Mouse (Mus musculus): ENCODE results near the gene Dnm1.

The Dnm1 gene

DNA sequence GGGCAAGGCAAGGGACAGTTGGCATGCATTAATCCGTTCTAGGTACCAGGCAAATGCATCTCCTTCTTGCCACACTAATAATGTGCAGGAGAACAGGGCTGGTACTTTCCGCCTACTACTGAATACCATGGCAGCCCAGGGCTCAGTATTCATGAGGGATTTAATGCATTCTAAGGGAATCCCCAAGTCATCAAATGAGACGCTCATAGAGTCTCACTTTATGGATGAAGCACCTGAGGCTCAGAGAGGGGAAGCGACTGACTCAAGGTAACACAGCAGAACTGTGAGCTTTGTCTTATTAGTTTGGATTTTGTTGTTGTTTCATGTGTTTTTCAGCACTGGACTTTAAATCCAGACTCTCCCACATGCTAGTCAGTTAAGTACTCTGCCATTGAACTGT lies 11.1 kb downstream of the Dnm1 start:
- no peak for ATAC-seq (ENCODE audit: insufficient number of reproducible peaks, low FRiP score, low TSS enrichment)

- no peak for ATAC-seq (ENCODE audit: insufficient number of reproducible peaks, low FRiP score, low TSS enrichment)
Measured at GRCm38 (mm10) chr2:32341634-32341939, 11.6 kb downstream of the Dnm1 start.

DNA sequence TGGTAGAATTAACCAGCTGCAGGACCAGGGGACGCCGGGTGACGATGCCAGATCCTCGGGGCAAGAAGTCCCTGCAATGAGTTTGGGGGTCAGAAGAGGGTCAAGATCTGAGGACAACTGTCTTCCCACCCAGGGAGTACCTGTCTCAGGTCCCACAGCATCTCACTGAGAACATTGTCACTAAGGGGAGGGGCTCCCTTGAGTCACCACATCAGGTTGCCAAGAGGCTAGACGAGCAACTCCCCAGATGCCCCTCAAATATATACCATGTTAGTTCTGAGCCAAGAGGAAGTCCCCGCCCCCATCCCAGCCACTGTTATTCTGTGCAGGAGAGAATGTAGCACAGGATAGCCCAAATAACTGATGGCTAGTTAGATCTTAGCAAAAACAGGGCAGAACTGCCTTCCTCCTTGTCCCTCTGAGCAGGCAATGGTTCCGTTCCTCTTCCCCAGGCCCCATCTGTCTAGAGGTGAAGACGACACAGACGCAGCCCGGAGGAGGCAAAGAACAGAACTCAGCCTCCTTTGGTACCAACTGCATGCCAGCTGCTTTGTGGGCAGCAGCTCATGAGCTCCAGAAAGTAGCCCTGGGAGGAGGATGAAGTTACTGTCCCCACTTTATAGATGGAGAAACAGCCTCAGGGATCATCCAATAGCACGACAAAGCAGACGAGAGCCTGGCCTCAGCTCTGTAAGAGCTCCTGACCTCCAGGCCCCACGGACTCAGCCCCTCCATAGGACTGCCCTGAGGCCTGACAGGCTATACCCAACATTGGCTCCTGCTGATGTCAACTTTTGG lies 12.1 kb downstream of the Dnm1 start:
- ATAC-seq (ENCODE audit: insufficient number of reproducible peaks, low FRiP score, low TSS enrichment) = no peak

DNA sequence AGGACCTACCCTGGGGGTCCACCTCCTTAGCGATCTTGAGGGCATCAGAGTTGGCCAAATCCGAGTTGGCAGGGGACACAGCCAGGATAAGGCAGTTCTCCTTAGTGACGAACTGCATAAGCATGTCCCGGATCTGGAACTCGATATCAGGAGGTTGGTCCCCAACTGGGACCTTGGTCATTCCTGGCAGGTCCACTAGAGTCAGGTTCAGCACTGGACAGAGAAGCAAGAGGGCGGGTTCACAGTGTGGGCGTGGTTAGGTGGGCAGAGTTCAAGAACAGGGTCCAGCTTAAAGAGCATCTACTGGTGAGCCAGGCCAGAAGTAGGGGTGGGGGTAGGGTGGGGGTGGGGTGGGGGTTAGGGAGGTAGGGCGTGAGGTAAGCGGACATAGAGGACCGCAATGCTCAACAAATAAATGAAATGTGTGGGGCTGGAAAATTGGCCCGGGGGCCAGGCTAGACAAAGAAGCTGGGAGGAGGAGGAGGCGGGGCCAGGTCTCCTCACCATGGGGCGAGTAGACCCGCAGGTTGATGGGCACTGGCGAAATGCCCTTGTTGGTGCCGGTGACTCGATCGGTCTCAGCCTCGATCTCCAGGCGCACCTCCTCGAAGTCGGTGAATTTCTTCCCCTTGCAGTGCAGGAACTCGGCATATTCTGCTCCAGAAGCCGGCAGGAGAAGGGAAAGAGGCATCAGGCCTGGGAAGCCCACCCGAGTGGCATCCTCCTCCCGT lies 13.1 kb downstream of the Dnm1 start:
- no peak for ATAC-seq (ENCODE audit: insufficient number of reproducible peaks, low FRiP score, low TSS enrichment)

DNA sequence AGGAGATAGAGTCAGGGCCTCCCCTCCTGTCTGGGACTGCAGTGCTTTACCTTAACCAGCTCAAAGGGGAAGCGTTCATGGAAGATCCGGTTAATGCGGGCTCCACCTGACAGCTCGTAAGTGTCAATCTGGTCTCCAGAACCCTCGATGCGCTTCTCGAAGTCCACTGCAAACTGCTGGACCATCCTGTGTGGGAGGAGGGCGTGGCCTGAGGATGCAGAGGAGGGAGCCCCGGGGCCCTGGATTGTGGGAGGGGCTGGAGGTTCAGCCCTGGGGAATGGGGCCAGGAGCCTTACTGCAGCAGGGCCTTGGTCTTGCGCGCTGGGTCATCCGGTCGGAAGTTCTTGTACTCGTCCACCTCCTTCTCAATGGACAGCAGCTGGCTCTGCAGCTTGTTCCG lies 17.2 kb downstream of the Dnm1 start:
- ATAC-seq (ENCODE audit: insufficient number of reproducible peaks, low FRiP score, low TSS enrichment) = no peak

DNA sequence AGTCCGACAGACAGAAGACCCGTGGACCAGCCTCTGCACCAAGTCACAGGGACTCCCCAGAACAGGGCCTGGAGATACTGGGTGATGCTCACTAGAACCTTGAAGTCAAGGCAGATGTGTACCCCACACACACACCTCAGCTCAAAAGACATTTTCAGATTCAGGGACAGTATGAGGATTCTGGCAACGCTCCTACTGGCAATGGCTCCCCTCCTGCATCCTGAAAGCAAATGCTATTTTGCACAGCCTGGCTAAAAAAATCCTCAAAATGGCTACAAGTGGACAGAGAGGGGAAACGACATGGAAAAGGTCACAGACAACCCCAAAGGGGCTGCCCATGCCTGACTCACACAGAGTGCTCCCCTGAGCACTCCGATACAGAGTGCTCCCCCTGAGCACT lies 21.0 kb downstream of the Dnm1 start:
- no peak for ATAC-seq (ENCODE audit: insufficient number of reproducible peaks, low FRiP score, low TSS enrichment)

DNA sequence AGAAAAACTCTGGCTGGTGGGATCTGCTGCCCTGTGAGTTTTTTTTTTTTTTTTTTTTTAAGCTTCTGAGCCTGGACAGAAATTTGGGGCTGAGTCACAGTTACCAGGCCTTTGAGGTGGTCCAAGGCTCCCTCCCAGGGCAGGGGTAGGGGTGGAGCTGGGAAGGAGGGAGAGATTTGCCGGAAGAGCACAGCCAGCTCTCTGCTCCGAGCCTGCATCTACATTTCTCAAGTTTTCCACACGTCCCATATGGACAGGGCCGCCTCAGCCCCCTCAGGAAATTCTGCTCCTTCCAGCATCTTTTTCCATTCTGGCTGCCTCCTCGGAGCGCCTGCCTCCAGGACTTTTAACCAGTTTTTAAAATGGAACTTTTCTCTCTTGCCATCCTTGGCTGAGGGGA lies 23.6 kb downstream of the Dnm1 start:
- no peak for ATAC-seq (ENCODE audit: insufficient number of reproducible peaks, low FRiP score, low TSS enrichment)

- ATAC-seq (ENCODE audit: insufficient number of reproducible peaks, low FRiP score, low TSS enrichment) = no peak
Measured at GRCm38 (mm10) chr2:32328911-32329460, 24.2 kb downstream of the Dnm1 start.

- no peak for ATAC-seq (ENCODE audit: insufficient number of reproducible peaks, low FRiP score, low TSS enrichment)
Measured at GRCm38 (mm10) chr2:32327200-32327599, 25.9 kb downstream of the Dnm1 start.

- no peak for ATAC-seq (ENCODE audit: insufficient number of reproducible peaks, low FRiP score, low TSS enrichment)
Measured at GRCm38 (mm10) chr2:32325342-32325741, 27.8 kb downstream of the Dnm1 start.

- no peak for ATAC-seq (ENCODE audit: insufficient number of reproducible peaks, low FRiP score, low TSS enrichment)
Measured at GRCm38 (mm10) chr2:32324322-32324721, 28.8 kb downstream of the Dnm1 start.

DNA sequence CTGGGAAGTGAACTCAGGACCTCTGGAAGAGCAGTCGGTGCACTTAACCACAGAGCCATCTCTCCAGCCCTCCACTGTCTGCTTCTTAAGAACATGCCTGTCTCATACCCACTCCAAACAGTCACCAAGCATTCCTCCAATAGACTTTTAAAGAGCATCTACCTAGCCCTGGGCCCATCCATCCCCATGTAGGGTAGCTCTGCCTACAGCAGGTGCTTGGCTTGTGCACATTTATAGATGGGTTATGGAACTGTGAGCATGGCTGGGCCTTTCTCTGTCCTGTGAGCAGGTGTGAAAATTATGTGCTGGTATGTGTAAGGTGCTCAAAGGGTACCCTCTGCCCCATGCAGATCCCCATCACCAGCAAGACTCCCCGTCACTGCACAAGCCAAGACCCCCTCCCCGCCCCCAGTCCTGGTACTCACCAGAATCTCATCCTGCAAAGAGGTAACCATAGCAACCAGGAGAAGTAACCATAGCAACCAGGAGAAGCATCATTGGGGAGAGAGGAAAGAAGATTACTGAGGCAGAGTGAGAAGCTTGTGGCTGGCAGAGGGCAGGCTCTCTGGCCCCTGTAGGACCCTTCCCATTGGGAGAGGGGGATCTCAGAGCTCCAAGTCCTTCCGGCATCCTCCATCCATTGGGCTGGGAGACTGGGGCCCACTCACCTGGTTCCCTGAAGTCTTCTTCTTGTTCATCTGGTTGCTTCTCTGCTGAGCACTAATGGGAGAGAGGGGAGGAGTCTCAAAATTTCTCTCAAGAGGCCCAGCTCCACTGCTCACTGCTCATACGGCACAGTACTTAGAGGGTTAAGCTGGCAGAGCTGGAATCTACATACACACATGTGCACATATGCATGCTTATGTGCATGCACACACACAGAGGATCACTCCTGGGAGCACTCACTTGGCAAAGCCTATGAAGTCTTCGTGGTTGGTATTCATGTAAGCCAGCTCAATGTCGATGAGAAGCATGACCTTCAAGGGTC lies 30.1 kb downstream of the Dnm1 start:
- ATAC-seq (ENCODE audit: insufficient number of reproducible peaks, low FRiP score, low TSS enrichment) = no peak

DNA sequence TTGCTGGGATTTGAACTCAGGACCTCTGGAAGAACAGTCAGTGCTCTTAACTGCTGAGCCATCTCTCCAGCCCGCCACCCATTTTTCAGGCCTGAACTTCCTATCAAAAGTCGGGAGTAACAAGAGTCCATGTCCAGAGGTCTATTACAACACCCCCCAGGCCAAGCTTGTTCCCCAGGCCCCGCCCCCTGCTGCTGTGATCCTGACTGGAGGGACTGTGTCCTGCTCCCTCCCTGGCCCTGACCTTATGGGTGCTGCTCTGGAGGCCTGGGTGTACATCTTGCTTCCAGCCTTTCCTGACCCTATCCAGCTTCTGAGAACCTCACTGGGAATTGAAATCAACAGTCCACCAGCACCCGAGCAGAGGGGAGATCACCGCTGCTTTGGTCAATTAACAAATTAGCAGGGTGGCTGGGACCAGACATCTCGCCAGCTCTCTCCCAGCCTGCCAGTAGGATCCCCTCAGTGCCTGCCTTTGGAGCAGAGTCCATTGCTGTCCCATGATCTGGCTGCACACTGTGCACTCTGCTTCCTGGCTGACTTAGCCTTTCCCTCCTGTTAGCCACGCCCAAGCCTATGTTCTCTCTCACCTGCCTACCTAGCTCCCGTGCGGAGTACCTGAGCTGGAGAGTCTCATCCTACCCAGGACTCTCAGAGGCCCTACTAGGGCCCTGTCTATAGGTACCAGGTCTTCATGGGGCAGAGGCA lies 31.4 kb downstream of the Dnm1 start:
- ATAC-seq (ENCODE audit: insufficient number of reproducible peaks, low FRiP score, low TSS enrichment) = no peak

- ATAC-seq (ENCODE audit: insufficient number of reproducible peaks, low FRiP score, low TSS enrichment) = no peak
Measured at GRCm38 (mm10) chr2:32320721-32321120, 32.4 kb downstream of the Dnm1 start.

- no peak for ATAC-seq (ENCODE audit: insufficient number of reproducible peaks, low FRiP score, low TSS enrichment)
Measured at GRCm38 (mm10) chr2:32319586-32320580, 33.3 kb downstream of the Dnm1 start.

DNA sequence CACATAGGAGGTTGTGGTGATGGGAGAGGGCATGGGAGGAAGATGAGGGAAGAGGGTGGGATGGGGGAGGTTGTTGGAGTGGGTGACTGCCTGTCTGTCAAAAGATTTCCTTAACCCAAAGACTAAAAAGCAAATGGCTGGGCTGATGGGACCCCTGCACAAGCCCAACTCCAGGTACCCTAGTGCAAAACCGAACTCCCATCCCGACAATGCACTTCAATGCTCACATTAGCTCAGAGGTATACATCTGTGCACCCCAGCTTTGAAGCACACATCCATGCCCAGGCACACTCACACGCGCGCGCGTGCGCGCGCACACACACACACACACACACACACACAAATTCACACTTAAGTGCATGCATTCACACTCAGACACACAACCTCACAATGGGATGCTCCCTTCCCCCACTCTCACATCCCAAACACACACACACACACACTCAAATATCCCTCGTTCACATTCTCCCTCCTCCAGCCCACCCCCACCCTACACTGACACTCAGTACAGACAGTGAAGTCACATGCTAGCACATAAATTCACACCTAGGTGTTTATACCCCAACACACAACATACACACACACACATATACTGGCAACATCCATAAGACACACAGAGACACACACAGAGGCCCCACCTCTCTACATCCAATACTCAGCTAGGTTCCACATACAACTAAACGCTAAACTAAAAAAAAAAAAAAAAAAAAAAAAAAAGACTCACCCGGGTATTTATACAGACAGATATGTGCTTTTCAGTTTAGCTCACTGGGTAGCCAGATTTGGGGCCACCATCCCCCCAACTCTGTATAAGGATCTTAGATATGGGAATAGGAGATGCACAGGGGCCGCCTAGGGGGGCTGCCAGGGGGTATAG lies 34.2 kb downstream of the Dnm1 start:
- ATAC-seq (ENCODE audit: insufficient number of reproducible peaks, low FRiP score, low TSS enrichment) = no peak

DNA sequence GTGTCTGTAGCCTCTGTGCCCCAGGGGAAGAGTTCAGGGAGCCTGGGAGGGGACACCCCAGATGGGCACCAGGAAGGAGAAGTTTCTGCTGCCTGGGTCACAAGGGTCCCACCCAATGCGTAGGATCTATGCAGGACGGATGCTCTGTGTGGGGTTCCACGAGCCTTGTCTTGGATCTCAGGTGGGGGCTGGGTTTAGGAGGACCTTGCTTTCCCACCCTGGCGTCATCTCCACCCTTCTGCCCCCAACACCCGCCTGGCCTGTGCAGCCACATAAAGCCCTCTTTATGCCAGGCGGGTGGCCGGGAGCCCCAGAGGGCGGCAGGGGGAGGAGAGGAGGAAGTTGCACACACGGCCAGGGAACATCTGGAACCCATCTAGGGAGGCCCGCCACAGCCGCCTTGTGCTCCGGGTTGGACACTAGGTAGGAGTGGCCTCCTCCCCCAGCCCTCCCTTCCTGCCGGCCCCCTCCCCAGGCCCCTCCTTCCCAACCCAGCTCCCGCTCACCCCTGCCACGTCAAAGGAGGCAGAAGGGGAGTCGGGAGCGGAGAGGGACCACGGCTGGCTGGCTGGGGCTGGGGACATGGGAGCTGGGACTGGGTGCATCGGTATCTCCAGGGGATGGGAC lies 35.2 kb downstream of the Dnm1 start:
- no peak for ATAC-seq (ENCODE audit: insufficient number of reproducible peaks, low FRiP score, low TSS enrichment)

Data from cerebellum, adult (tissue).